Mouse (Mus musculus): Measurements from ENCODE around the gene Ptger1.

DNA sequence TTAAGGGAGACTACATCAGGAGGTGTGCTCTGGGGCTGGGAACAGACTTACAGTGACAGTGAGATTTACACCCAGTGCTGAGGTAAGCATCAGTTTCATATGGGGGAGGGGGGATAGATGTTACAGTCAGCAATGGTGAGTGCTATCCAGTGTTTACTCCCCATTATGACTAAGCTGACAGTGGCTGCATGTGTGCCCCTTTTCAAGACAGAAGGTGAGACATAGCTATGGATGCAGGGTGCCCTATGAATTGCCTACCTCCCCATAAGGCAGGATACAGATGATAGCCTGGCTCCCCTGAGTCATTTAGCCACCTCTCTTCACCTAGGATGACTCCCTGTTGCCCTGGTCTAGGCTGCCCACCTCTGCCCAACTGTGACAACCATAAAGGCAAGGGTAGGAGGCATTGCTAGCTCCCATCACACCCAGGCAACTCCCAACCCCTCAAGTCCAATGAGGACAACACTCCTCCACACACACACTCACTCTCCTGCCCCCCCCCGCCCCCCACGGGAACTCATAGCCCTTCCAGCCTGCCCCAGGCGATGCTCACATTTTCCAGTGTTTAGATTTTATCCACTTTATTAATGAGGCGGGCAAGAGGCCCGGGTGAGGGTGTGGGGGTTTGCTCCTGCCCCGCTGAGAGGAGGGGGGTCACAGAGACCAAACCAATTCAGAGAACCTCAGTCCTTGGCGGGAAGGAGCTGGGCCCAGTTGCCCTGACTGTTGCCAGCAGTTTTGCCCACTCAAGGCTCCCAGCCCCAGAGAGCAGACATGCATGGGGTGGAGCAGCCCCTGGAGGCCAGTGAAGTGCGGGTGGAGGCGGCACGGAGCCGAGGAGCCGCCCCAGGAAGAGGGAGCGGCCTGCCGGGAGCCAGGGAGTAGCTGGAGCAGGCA is at the start of gene Ptger1:
- no peak for TF ChIP-seq MAX (IDR thresholded peaks at IDR 0.05; ENCODE audit: low read length)
- no peak for TF ChIP-seq ZNF384 (IDR thresholded peaks at IDR 0.05; ENCODE audit: low read depth, low read length)

Measured in CH12.LX (cell line).